Mouse (Mus musculus) splenic B cell, adult 2 months (primary cell): ENCODE measurements around the gene D230025D16Rik.

Experiments
- DNase-seq: peaks from one replicate; pipeline ENCODE4 v3.0.0-alpha.2; 2011; ENCODE audit warnings: low read depth, low spot score
- H3K27me3 ChIP-seq: 2 replicates; pipeline ENCODE4 v1.6.1; 2012; ENCODE audit warnings: mild to moderate bottlenecking, low read length, moderate library complexity, mixed read lengths; ENCODE audit not compliant: control insufficient read depth, poor library complexity, insufficient read depth, severe bottlenecking
- H3K36me3 ChIP-seq: 2 replicates; pipeline ENCODE4 v1.6.1; 2012; ENCODE audit warnings: mild to moderate bottlenecking, low read length, moderate library complexity, mixed read lengths; ENCODE audit not compliant: control insufficient read depth, poor library complexity, insufficient read depth, severe bottlenecking

The D230025D16Rik gene

DNA sequence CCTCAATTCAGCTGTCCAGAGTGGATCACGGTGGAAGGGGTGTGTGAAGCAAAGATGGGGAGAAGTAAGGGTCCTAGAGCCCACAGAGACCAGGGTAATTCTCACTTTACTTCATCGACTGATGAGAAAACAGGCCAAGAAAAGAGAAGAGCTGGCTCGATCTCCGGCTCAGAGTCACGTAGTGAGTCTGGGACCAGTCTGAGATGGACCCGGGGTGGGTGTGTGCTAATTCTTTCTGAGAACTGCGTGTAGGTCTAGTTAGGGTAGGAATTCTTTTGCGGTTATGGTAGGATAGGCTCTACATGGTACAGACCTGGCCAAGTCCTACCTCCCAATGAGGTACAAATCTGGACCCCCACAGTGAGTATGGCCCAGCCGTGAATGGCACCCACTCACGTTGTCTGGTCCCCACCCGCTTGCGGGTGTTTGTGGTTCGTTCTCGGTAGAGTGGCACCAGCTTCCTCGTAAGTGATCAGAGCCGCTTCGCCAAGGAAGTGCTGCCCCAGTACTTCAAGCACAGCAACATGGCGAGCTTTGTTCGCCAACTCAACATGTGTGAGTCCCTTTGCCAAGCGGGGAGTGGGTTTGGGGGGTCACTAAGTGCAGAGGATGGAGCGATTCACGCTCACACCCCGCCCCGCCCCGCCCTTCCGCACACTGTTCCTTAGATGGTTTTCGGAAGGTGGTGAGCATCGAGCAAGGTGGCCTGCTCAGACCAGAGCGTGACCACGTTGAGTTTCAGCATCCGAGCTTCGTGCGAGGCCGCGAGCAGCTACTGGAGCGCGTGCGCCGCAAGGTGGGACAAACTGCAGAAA is 45.4 kb downstream of the D230025D16Rik start:
- DNase-seq, result peak; percentile 41
- Histone ChIP-seq H3K27me3 (no peaks in the 10 kb centered on the region), H3K36me3 (no peaks in the 10 kb centered on the region)

DNA sequence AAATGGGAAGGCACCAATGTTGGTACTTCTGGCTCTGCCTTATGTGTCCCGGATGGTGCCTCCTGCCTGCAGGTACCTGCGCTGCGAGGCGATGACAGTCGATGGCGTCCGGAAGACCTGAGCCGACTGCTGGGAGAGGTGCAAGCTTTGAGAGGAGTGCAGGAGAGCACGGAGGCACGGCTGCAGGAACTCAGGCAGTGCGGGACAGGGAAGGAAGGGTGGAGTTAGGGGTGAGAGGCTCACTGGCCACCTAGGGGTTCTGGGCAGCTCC is 45.9 kb downstream of the D230025D16Rik start:
- no peaks in the 10 kb centered on the region for H3K27me3 ChIP-seq
- no peaks in the 10 kb centered on the region for H3K36me3 ChIP-seq
- no peak for DNase-seq

DNA sequence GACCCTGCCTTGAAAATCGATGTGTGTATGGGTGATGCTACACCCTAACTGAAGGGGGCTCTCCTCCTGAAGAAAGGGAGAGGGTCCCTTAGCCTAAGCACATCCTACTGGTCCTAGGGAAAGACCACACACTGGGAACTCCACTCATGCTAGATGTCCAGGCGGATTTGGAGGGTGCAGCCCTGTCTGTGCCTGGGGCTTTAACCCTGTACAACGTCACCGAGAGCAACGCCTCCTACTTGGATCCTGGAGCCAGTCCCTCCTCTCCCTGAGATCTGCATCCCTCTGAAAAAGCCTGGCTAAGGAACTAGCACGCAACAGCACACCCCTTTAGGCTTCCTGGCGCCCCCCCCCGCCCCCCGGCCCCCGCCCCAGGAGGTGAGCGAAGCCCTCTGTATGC is 50.4 kb downstream of the D230025D16Rik start:
- H3K36me3 ChIP-seq, result no peaks in the 10 kb centered on the region
- DNase-seq, result no peak
- H3K27me3 ChIP-seq, result no peaks in the 10 kb centered on the region

DNA sequence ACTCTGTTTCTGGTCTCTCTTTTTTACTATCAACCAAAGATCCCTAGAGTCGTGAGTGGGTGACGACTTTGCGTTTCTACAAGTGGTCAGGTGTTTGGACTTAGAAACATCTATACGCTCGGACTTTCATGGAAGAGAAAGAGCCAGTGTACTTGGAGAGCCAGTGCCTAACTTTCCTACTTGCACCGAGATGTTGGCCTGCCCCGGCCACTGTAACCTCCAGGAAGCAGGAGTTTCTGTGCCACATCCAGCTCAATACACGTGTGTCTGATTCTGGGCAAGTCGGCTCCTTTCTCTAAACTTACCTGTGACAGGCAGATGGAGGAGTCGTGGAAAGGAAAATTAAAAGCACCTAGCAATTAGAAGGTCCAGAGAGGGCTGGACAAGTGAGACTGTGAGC is 50.9 kb downstream of the D230025D16Rik start, which contains the start of gene Nol3:
Gene Nol3, plus strand, starts transcription at position 301 of the 400 bp plus-strand sequence.
- H3K36me3 ChIP-seq, result no peaks in the 10 kb centered on the region
- DNase-seq, result no peak

DNA sequence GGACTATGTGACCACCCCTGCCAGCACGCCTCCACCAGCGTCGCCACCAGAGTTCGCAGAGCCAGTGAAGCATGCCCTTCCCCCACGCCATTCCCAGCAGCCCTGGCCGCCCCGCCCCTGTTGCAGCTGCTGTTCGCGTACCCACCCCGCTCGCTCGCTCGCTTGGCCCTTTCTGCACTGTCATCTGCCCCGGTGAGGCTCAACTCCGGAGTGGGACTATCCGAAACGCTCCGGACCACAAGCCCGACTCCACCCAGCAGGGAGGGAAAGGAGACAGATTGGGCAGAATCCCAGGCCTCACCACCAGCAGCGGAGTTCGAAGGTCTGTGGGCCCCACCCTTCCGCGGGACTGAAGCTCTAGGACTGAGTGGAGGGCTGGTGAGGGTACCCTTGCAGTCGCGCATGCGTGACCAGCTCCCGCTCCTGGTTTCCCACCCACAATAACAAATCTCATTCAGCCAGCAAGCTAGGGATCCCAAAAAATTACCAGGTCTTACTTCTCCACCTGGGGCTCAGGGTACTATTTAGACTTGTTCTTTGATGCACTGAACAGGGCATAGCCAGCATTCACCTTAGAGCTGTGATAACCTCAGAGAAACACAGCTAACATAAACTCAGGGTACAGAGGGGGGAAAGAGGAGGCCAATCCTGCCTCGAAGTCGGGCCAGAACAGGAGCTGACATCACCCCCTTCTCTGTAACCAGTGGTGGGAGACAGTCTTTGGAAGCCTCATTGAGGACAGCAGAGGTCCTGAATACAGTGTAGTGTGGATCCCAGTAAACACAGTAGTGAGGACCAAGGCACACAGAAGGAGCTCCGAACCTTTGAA is 51.6 kb downstream of the D230025D16Rik start:
- no peaks in the 10 kb centered on the region for H3K27me3 ChIP-seq
- no peak for DNase-seq
- no peaks in the 10 kb centered on the region for H3K36me3 ChIP-seq

More for the DNA sequence above, 50.9 kb downstream of the D230025D16Rik start, which contains the start of gene Nol3:
- no peaks in the 10 kb centered on the region for H3K27me3 ChIP-seq

DNA sequence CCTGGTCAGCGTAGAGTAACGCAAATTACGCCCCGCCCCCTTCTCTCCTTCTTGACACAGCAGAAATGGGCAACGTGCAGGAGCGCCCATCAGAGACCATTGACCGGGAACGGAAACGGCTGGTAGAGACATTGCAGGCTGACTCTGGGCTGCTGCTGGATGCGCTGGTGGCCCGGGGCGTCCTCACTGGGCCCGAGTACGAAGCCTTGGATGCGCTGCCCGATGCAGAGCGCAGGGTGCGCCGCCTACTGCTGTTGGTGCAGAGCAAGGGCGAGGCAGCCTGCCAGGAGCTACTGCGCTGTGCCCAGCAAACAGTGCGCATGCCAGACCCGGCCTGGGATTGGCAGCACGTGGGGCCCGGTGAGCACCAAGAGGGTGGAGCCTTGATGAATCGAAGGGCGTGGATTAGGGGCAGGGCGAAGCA is 54.0 kb downstream of the D230025D16Rik start:
- DNase-seq, result peak; percentile 59
- no peaks in the 10 kb centered on the region for H3K36me3 ChIP-seq
- no peaks in the 10 kb centered on the region for H3K27me3 ChIP-seq

DNA sequence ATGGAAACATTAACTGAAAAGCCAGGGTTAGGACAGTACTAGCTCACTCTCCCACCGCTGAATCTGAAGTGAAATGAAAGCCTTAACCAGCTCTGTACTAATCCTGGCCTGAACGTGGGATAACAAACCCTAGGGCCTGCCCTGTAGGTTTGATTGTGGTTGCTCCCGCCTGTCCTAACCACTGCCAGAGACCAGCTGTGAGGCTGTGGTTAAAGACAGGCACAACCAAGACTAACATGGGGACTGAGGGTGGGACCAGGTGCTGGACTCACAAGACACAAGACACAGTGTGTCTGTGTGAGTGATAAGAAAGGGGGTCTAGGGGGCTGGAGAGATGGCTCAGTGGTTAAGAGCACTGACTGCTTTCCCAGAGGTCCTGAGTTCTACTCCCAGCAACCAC is 55.6 kb downstream of the D230025D16Rik start:
- Histone ChIP-seq H3K27me3 (no peaks in the 10 kb centered on the region), H3K36me3 (no peaks in the 10 kb centered on the region)
- no peak for DNase-seq

DNA sequence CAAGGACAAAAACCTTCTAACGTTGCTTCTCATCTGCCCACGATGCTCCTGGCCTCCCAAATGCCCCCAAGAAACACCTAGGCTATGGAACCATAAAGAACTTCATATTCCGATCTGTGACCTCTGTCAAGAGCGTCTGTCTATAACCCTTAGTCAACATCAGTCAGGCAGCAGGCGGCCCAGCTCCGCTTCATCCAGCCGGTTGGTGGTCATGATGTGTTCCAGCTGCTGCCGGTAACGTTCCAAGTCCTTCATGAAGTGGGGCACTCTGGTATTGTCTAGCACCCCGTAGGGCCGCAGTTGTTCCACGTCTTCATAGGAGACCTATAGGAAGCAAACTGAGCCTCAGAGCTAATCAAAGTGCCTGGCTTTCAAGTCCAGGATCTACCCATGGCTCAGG is 56.9 kb downstream of the D230025D16Rik start:
- Histone ChIP-seq H3K27me3 (no peaks in the 10 kb centered on the region), H3K36me3 (no peaks in the 10 kb centered on the region)
- no peak for DNase-seq

DNA sequence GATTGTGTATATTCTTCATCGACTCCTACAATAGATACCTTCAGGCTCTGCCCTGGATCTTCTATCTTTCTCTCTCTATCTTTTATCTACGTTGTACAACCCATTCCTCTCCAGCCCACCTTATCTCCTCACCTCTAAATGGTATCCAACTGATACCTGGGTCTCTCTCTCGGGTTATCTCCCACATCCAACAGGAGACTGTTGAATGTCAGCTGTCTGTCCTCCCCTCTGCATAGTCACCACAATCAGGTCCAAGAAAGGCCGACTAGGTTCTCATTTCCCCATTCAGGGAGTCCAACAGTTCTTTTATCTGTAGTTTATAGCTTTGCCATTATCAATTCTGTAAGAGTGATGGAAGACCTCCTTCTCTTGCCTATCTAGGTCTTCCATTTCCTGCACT is 57.3 kb downstream of the D230025D16Rik start:
- Histone ChIP-seq H3K36me3 (no peaks in the 10 kb centered on the region), H3K27me3 (no peaks in the 10 kb centered on the region)
- DNase-seq, result no peak

DNA sequence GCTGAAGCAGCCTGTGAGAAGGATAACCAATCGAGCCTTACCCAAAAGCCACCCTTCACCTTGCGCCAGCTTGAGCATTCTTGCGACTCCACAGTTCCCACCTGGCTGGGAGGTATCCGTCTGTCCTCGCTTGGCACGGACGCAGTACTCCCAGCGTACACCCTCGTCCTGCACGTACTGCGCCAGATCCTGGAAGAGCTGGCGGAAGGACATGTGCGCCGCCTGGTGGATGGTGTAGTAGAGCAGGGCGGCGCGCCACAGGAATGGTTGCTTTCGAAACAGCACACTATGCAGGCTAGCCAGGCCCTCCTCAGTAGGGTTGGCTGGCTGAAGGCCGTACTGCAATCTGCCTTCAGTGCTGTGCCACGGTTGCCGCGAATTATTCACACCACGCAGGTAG is 58.1 kb downstream of the D230025D16Rik start:
- no peaks in the 10 kb centered on the region for H3K27me3 ChIP-seq
- H3K36me3 ChIP-seq, result no peaks in the 10 kb centered on the region
- peak; percentile 71 for DNase-seq

DNA sequence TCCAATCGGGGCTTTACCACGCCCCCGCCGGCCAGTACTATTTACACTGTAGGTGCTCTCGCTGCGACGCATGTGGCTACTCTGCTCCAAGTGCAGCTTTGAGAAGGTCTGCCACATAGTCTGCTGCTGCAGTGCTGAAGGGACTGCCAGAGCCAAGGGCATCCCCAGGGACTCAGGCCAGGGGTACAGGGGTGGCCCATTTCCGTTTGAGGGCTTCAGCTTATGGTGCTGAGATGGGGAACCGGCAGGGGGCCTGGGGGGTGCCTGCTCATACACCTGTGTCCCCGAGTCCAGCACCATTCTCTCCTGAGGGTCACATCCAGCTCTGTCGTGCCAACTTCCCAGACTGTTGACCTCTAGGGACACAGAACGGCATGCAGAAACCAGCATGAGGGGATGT is 60.6 kb downstream of the D230025D16Rik start:
- Histone ChIP-seq H3K36me3 (no peaks in the 10 kb centered on the region), H3K27me3 (no peaks in the 10 kb centered on the region)
- no peak for DNase-seq

DNA sequence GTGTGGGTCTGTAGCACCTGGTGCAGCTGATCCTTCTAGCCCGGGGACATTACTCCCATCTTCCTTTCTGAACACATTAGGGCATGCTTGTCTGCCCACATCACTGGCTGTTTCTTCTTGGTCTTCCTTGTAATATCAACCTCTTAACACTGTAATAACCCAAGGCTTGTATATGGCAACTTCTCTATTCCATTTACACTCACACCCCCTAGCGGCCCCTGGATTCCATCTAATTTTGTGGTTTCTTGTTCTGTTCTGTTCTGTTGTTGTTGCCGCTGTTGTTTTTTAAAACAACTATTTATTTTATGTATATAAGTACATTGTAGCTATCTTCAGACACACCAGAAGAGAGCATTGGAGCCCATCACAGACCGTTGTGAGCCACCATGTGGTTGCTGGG is 62.0 kb downstream of the D230025D16Rik start:
- Histone ChIP-seq H3K36me3 (no peaks in the 10 kb centered on the region), H3K27me3 (no peaks in the 10 kb centered on the region)
- no peak for DNase-seq

DNA sequence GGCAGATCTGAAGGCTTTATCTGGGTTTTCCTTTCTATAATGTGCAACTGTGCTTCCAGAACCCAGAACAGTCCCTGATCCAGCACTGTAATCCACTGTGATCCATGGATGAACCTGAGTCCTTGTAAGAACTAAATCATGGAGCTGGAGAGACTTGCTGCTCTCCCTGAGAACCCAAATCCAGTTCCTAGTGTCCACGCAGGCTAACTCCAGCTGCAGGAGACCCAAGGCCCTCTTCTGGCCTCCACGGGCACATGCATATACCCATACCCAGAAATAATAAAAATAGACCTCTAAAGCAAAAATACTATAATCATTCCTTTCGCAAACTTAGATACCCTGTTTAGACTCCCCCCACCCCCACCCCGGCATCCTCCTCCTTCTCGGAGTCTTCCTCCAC is 63.3 kb downstream of the D230025D16Rik start:
- no peak for DNase-seq
- no peaks in the 10 kb centered on the region for H3K36me3 ChIP-seq

DNA sequence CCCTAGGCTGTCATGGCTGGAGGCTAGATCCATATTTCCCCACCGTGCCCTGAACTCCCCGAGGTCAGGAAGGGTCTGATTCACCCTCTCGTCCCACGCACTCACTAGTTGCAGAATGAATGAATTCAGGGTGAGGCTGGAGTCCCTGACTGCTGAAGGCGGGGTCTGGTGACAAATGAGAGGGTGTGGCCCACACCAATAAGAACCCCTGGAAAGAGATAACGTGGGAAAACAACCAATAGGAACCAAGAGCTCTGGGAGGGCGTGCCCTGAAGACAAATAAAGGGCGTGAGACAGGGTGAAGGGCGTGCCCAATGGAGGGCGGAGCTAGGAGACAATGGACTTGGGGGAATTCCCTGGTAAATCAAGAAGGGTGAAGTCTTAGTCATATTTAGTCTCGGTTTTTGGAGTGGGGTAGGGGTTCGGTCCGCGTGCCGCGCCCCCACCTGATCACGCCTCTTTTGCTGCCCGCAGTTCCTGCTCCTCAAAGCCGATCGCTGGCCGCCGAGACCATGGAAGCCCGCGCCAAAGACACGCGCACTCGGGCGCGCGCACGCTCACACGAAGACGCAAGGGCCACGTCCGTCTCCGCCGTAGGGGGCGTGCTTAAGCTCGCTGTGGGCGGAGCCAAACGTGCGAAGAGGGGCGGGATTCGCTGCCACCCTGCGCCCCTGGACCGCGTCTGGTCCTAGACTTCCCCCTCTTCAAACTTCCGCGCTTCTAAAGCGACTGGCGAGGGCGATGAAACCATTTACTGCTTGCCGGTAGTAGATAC is 64.2 kb downstream of the D230025D16Rik start:
- DNase-seq, result peak; percentile 98
- Histone ChIP-seq H3K27me3 (no peaks in the 10 kb centered on the region), H3K36me3 (no peaks in the 10 kb centered on the region)

More for the DNA sequence above, 63.3 kb downstream of the D230025D16Rik start:
- no peaks in the 10 kb centered on the region for H3K27me3 ChIP-seq
